Mouse (Mus musculus): ENCODE measurements around the gene Frzb. TPM values are rescaled to one million over a fixed set of nuclear protein-coding genes. Genes with fewer than 3 reads are reported as not detected.

Gene Frzb
- polyA plus RNA-seq, 1 experiment from 2014 or later, result 56.2 TPM

GRCm38 (mm10) chr2:80445926-80446307, 1.5 kb downstream of the Frzb start:
- H3K4me2 ChIP-seq, result peak overlapping the region; percentile 96
- H3K4me1 ChIP-seq (replicated peaks), result peaks cover 13% of the 10 kb centered on the region
- H3K27ac ChIP-seq, result peak overlapping the region; percentile 88
- ATAC-seq (ENCODE audit: insufficient number of reproducible peaks, insufficient read depth, low FRiP score, low TSS enrichment, low read depth), result no peak
- 2% methylated on average over 10 of the region's 10 CpGs for WGBS
- H3K9ac ChIP-seq (replicated peaks), result peak overlapping the region; percentile 81
- no peaks in the 10 kb centered on the region; the same call in none of the 2 replicates for H3K9me3 ChIP-seq
- H3K27me3 ChIP-seq, result 0 out of 2 replicates have a peak, but pooled peaks cover 4% of the 10 kb centered on the region
- peak overlapping the region; percentile 68 for H3K4me3 ChIP-seq (replicated peaks)
- 0 out of 2 replicates have a peak, but pooled peaks cover 10% of the 10 kb centered on the region for H3K36me3 ChIP-seq

DNA sequence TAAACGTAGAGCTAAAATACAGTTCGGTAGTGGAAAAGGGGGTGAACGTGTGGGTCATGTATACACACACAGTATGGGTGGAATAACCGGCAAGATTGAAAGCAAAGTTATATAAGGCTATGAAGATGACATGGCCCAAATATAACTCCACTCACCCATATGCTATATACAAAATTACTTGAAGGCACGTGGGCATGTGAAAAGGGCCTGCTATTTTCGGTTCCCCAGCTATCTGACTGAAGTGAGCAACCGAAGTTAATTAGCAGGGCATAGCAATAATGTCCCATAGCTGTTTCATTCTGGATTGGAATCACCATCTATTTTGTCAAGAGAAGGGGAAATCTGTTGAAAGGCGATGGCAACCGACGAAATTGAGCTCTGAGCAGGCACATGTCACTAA, 1.9 kb downstream of the Frzb start:
- Histone ChIP-seq H3K4me3 (replicated peaks) (peak overlapping the region; percentile 68), H3K4me1 (replicated peaks) (peaks cover 13% of the 10 kb centered on the region), H3K27me3 (0 out of 2 replicates have a peak, but pooled peaks cover 4% of the 10 kb centered on the region), H3K4me2 (peak overlapping the region; percentile 96), H3K9me3 (no peaks in the 10 kb centered on the region; the same call in none of the 2 replicates), H3K27ac (0 out of 2 replicates have a peak overlapping the region, but pooled peaks have one; percentile 88), H3K9ac (replicated peaks) (peak overlapping the region; percentile 81), H3K36me3 (0 out of 2 replicates have a peak, but pooled peaks cover 10% of the 10 kb centered on the region)
- no peak for ATAC-seq (ENCODE audit: insufficient number of reproducible peaks, insufficient read depth, low FRiP score, low TSS enrichment, low read depth)
- 16% methylated on average over 10 of the region's 10 CpGs for WGBS

- H3K4me1 ChIP-seq (replicated peaks), result peaks cover 13% of the 10 kb centered on the region
- no peak overlapping the region for H3K9ac ChIP-seq (replicated peaks)
- H3K27me3 ChIP-seq, result 0 out of 2 replicates have a peak, but pooled peaks cover 4% of the 10 kb centered on the region
- H3K4me3 ChIP-seq (replicated peaks), result peak overlapping the region; percentile 68
- no peak for ATAC-seq (ENCODE audit: insufficient number of reproducible peaks, insufficient read depth, low FRiP score, low TSS enrichment, low read depth)
- 0 out of 2 replicates have a peak overlapping the region, but pooled peaks have one; percentile 41 for H3K27ac ChIP-seq
- WGBS, result 45% methylated on average over 14 of the region's 14 CpGs
- no peaks in the 10 kb centered on the region; the same call in none of the 2 replicates for H3K9me3 ChIP-seq
- peak overlapping the region; percentile 96 for H3K4me2 ChIP-seq
- 0 out of 2 replicates have a peak, but pooled peaks cover 10% of the 10 kb centered on the region for H3K36me3 ChIP-seq
Measured at GRCm38 (mm10) chr2:80444418-80445365, 2.7 kb downstream of the Frzb start.

DNA sequence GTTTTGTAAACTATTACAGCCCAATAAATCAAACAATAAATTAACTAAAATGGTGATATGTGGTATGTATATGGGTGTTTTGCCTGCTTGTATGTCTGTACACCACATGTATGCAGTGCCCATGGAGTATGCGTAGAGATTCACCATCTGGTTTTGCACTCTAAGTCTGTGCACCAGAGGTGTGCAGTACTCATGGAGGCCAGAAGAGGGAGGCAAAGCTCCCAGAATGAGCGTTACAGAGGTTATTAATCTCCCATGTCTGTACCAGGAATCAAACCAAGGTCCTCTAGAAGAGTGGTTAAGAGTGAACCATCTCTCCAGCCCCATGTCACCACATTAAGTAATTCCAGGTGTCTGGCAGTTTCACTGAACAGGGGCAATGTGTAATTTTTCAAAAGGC, 3.5 kb downstream of the Frzb start:
- peak overlapping the region; percentile 68; the same call in 1 of the 2 replicates for H3K4me3 ChIP-seq (replicated peaks)
- 86% methylated on average over 2 of the region's 2 CpGs for WGBS
- ATAC-seq (ENCODE audit: insufficient number of reproducible peaks, insufficient read depth, low FRiP score, low TSS enrichment, low read depth), result no peak

GRCm38 (mm10) chr2:80441386-80441785, 6.0 kb downstream of the Frzb start:
- H3K4me3 ChIP-seq (replicated peaks), result no peak overlapping the region
- H3K27me3 ChIP-seq, result 0 out of 2 replicates have a peak, but pooled peaks cover 4% of the 10 kb centered on the region
- no peak for ATAC-seq (ENCODE audit: insufficient number of reproducible peaks, insufficient read depth, low FRiP score, low TSS enrichment, low read depth)
- H3K9ac ChIP-seq (replicated peaks), result no peak overlapping the region
- 0 out of 2 replicates have a peak, but pooled peaks cover 10% of the 10 kb centered on the region for H3K36me3 ChIP-seq
- H3K27ac ChIP-seq, result no peak overlapping the region
- WGBS, result 94% methylated on average over 3 of the region's 3 CpGs
- H3K4me2 ChIP-seq, result no peak overlapping the region
- H3K4me1 ChIP-seq (replicated peaks), result peaks cover 19% of the 10 kb centered on the region
- H3K9me3 ChIP-seq, result no peaks in the 10 kb centered on the region; the same call in none of the 2 replicates

More for the DNA sequence above, 3.5 kb downstream of the Frzb start:
- H3K9me3 ChIP-seq, result no peaks in the 10 kb centered on the region; the same call in none of the 2 replicates
- peak overlapping the region; percentile 96 for H3K4me2 ChIP-seq
- H3K4me1 ChIP-seq (replicated peaks), result peaks cover 15% of the 10 kb centered on the region
- 0 out of 2 replicates have a peak, but pooled peaks cover 4% of the 10 kb centered on the region for H3K27me3 ChIP-seq
- H3K9ac ChIP-seq (replicated peaks), result no peak overlapping the region
- no peak overlapping the region for H3K27ac ChIP-seq
- 0 out of 2 replicates have a peak, but pooled peaks cover 10% of the 10 kb centered on the region for H3K36me3 ChIP-seq

DNA sequence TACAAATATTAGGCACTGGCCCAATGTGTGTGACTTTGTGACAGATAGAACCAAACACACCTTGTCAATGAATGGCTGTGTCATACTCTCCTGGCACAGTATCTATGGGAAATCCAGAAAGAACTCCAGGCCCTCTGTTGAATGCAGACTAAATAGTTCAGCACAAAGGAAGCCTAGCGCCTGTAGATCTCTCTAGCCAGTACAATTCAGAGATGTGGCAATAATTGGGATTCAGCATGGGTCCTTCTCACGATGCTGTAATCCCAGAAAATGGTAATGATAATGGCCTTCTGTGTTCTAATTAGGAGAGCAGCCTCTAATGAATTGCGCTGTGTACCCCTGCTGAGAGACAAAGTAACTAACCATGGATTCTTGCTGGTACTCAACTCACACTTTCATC, 8.6 kb downstream of the Frzb start:
- 0 out of 2 replicates have a peak, but pooled peaks cover 15% of the 10 kb centered on the region for H3K36me3 ChIP-seq
- H3K9ac ChIP-seq (replicated peaks), result no peak overlapping the region
- ATAC-seq (ENCODE audit: insufficient number of reproducible peaks, insufficient read depth, low FRiP score, low TSS enrichment, low read depth), result no peak
- no peaks in the 10 kb centered on the region; the same call in none of the 2 replicates for H3K9me3 ChIP-seq
- 63% methylated on average over 3 of the region's 3 CpGs for WGBS
- no peaks in the 10 kb centered on the region for H3K27me3 ChIP-seq
- peaks cover 13% of the 10 kb centered on the region for H3K4me1 ChIP-seq (replicated peaks)
- H3K4me3 ChIP-seq (replicated peaks), result no peak overlapping the region
- H3K4me2 ChIP-seq, result no peak overlapping the region
- H3K27ac ChIP-seq, result no peak overlapping the region

- 78% methylated on average over 2 of the region's 2 CpGs for WGBS
- Histone ChIP-seq H3K4me2 (no peak overlapping the region), H3K9ac (replicated peaks) (no peak overlapping the region), H3K4me1 (replicated peaks) (peaks cover 13% of the 10 kb centered on the region), H3K9me3 (no peaks in the 10 kb centered on the region), H3K27ac (no peak overlapping the region), H3K36me3 (0 out of 2 replicates have a peak, but pooled peaks cover 11% of the 10 kb centered on the region), H3K4me3 (replicated peaks) (no peak overlapping the region), H3K27me3 (no peaks in the 10 kb centered on the region)
- no peak for ATAC-seq (ENCODE audit: insufficient number of reproducible peaks, insufficient read depth, low FRiP score, low TSS enrichment, low read depth)
Measured at GRCm38 (mm10) chr2:80437401-80437800, 10.0 kb downstream of the Frzb start.

GRCm38 (mm10) chr2:80434783-80435572, 12.4 kb downstream of the Frzb start:
- 0 out of 2 replicates have a peak, but pooled peaks cover 8% of the 10 kb centered on the region for H3K36me3 ChIP-seq
- no peak overlapping the region for H3K27ac ChIP-seq
- no peak for ATAC-seq (ENCODE audit: insufficient number of reproducible peaks, insufficient read depth, low FRiP score, low TSS enrichment, low read depth)
- H3K4me2 ChIP-seq, result no peak overlapping the region
- H3K4me3 ChIP-seq (replicated peaks), result no peak overlapping the region
- WGBS, result 44% methylated on average over 11 of the region's 11 CpGs
- H3K27me3 ChIP-seq, result no peaks in the 10 kb centered on the region
- H3K4me1 ChIP-seq (replicated peaks), result peaks cover 13% of the 10 kb centered on the region
- H3K9ac ChIP-seq (replicated peaks), result no peak overlapping the region
- H3K9me3 ChIP-seq, result no peaks in the 10 kb centered on the region

DNA sequence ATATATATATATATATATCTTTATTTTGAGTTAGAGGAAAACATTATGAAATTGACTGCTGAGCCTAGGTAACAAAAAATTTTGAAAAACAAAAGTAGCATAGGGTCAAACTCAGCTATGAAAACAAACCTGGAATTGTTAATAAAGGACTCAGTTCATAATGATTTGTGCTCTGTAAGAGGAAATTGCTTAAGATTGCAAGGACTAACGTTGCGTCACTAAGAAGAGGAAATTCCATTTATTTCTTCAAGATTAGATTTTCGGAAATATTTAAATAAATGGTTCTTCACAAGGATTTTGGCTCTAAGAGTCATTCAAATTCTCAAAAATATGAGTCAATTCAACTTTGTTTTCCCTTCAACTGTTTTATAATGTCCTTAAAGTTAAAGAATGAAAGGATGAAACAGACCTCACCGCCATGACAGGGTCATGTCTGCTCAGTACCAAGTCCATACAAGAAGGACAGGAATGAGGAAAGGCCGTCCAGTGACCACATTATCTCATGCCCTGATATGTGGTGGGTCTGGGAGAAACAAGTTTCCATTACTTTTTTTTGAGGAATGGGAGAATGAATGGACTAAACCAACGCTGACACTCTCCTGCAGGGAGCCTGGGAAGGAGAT, 14.1 kb downstream of the Frzb start:
- no peak for ATAC-seq (ENCODE audit: insufficient number of reproducible peaks, insufficient read depth, low FRiP score, low TSS enrichment, low read depth)
- WGBS, result 87% methylated on average over 6 of the region's 6 CpGs
- H3K4me1 ChIP-seq (replicated peaks), result peaks cover 7% of the 10 kb centered on the region
- H3K9me3 ChIP-seq, result no peaks in the 10 kb centered on the region
- H3K4me3 ChIP-seq (replicated peaks), result no peak overlapping the region
- no peak overlapping the region for H3K9ac ChIP-seq (replicated peaks)
- no peaks in the 10 kb centered on the region for H3K27me3 ChIP-seq
- H3K27ac ChIP-seq, result no peak overlapping the region
- 0 out of 2 replicates have a peak, but pooled peaks cover 8% of the 10 kb centered on the region for H3K36me3 ChIP-seq
- H3K4me2 ChIP-seq, result no peak overlapping the region

DNA sequence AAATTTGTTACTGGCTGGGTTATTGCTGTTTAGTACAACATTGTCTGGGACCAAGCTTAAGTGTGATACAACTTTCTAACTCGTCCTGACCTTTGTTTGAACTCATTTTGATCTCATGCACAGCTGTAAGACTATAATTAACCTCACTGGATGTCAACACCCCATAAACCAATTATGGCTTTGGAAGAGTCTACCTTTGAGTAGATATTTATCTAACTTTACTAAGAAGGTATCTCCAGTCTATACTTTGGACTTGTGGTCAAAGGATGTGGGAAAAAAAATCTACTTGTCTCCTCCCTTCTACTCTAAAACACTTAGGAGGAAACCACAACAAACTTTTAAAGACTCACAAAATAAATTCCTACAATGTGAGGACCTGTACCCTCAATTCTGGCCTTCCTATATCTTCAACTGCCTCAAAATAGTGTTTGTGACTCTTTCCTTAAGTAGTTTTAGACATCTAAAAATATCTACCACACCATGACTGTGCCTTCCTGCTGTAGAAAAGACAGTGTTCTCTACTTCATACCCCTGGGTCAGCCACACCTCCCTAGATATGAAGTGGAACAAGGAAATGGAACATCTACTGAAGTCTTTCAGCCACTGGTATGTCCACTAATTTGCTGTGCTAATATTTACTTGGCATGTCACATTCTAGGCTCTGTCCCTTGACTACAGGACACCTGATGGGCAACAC, 16.9 kb downstream of the Frzb start:
- no peak for ATAC-seq (ENCODE audit: insufficient number of reproducible peaks, insufficient read depth, low FRiP score, low TSS enrichment, low read depth)
- no peak overlapping the region for H3K27ac ChIP-seq
- 37% methylated on average over 1 of the region's 1 CpGs for WGBS
- H3K9me3 ChIP-seq, result no peaks in the 10 kb centered on the region
- H3K4me3 ChIP-seq (replicated peaks), result no peak overlapping the region
- no peaks in the 10 kb centered on the region for H3K27me3 ChIP-seq
- H3K36me3 ChIP-seq, result 0 out of 2 replicates have a peak, but pooled peaks cover 8% of the 10 kb centered on the region
- H3K9ac ChIP-seq (replicated peaks), result no peak overlapping the region
- no peak overlapping the region for H3K4me2 ChIP-seq
- H3K4me1 ChIP-seq (replicated peaks), result no peaks in the 10 kb centered on the region; the same call in 1 of the 2 replicates
